Mouse (Mus musculus) E14TG2a.4 (cell line): ENCODE measurements at regions not wholly inside any gene's neighbourhood (a gene's known extent, or its start where the extent isn't known, plus 50 kb on each side); places are given as distances from the start of the nearest gene placed in this dataset.

ENCODE experiments used
- CTCF ChIP-seq: conservative IDR thresholded peaks from 2 replicates; pipeline ENCODE4 v1.5.1; 2014; ENCODE audit warnings: low read length
- NANOG ChIP-seq: IDR thresholded peaks from 2 replicates; pipeline ENCODE4 v1.6.1; 2014; ENCODE audit warnings: borderline replicate concordance, low read length, mixed read lengths
- POU5F1 ChIP-seq: IDR thresholded peaks from 2 replicates; pipeline ENCODE4 v1.6.1; 2014; ENCODE audit warnings: low read length, borderline replicate concordance

DNA sequence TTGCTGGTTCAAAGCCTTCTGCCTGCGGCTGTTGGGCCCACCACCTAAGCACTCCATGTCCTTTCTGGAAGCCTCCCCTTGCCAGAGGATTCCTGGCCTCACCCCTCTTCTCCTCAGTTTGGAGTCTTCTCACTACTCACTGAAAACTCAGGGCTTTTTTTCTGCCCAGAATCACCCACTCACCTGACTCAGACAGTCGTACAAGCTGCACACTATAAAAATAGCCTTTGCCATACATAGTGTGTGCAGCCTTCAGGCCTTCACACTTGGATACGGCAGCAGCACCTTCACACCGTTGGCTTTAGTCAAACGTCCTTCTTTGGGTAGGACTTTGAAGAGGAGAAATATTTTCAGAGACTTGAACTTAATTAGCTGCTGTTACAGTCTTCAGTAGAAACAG, 205.3 kb upstream of the Mkln1 start:
- TF ChIP-seq CTCF (no peak), NANOG (no peak), POU5F1 (no peak)
